Mouse (Mus musculus): ENCODE data around the gene Kcnc1. TPM values are rescaled to one million over a fixed set of nuclear protein-coding genes. Genes with fewer than 3 reads are reported as not detected.

The Kcnc1 gene
- total and polyA plus RNA-seq, 3 experiments = 0.08 to 0.14 TPM; not detected in 1

GRCm38 (mm10) chr7:46403616-46404485 is 7.6 kb downstream of the Kcnc1 start:
- DNase-seq (ENCODE audit: extremely low read depth) = no peak
- Histone ChIP-seq H3K4me3 (replicated peaks in 1 of 3; ENCODE audit: low read depth in 2 of 3, low read length in 2 of 3, poor library complexity in 1 of 3) (no peak overlapping the region), H3K9ac (ENCODE audit: insufficient read depth, low read depth) (no peak overlapping the region), H3K79me2 (replicated peaks; ENCODE audit: control insufficient read depth, extremely low read depth, insufficient read depth, poor library complexity, severe bottlenecking) (no peaks in the 10 kb centered on the region), H3K4me1 (ENCODE audit: control insufficient read depth in 1 of 2, insufficient read depth in 2 of 2) (peaks cover 17 to 54% of the 10 kb centered on the region in 2 experiments), H3K27me3 (replicated peaks) (no peaks in the 10 kb centered on the region), H3K9me3 (replicated peaks; ENCODE audit: low read length) (no peaks in the 10 kb centered on the region), H3K36me3 (replicated peaks in 1 of 2; ENCODE audit: control insufficient read depth in 1 of 2, insufficient read depth in 1 of 2, low read length in 1 of 2) (no peaks in the 10 kb centered on the region), H3K27ac (ENCODE audit: insufficient read depth, low read depth) (no peak overlapping the region), H3K4me2 (ENCODE audit: insufficient read depth, low read depth, poor library complexity, severe bottlenecking) (no peak overlapping the region)
- in situ Hi-C loops (cut with MboI; ENCODE audit: low pct_ligation_motif_present, low pct_unique_long_range_greater_than_20kb, low sequenced_read_pairs) = loop anchor here (10.0 kb wide), 1 partner anchor 141 kb away; no protein-coding TSS in a partner anchor
- no peak for TF ChIP-seq MEF2A (IDR thresholded peaks at IDR 0.05; ENCODE audit: borderline replicate concordance, low read depth, low read length)
- no peak for TF ChIP-seq NELFE (IDR thresholded peaks at IDR 0.05; ENCODE audit: low read depth, low read length)
- no peak for TF ChIP-seq ZMIZ1 (IDR thresholded peaks at IDR 0.05; ENCODE audit: low read depth, low read length)
- no peak for TF ChIP-seq EP300 (IDR thresholded peaks at IDR 0.05; ENCODE audit: low read length)
- TF ChIP-seq KAT2A (IDR thresholded peaks at IDR 0.05; ENCODE audit: insufficient replicate concordance, low read length) = no peak
- TF ChIP-seq MAZ (IDR thresholded peaks at IDR 0.05; ENCODE audit: low read depth, low read length) = no peak
- TF ChIP-seq TBP (conservative IDR thresholded peaks at IDR 0.05; ENCODE audit: low read depth, low read length) = no peak
- no peak for TF ChIP-seq UBTF (IDR thresholded peaks at IDR 0.05; ENCODE audit: low read depth, low read length)
- dilution Hi-C loops (cut with MboI; ENCODE audit: extremely low pct_ligation_motif_present, extremely low pct_unique_long_range_greater_than_20kb, low sequenced_read_pairs) = no loop called here

GRCm38 (mm10) chr7:46404756-46405155 is 8.5 kb downstream of the Kcnc1 start:
- Histone ChIP-seq H3K36me3 (replicated peaks in 1 of 2; ENCODE audit: control insufficient read depth in 1 of 2, insufficient read depth in 1 of 2, low read length in 1 of 2) (no peaks in the 10 kb centered on the region), H3K27ac (ENCODE audit: insufficient read depth, low read depth) (no peak overlapping the region), H3K27me3 (replicated peaks) (no peaks in the 10 kb centered on the region), H3K9me3 (replicated peaks; ENCODE audit: low read length) (no peaks in the 10 kb centered on the region), H3K4me2 (ENCODE audit: insufficient read depth, low read depth, poor library complexity, severe bottlenecking) (no peak overlapping the region), H3K79me2 (replicated peaks; ENCODE audit: control insufficient read depth, extremely low read depth, insufficient read depth, poor library complexity, severe bottlenecking) (no peaks in the 10 kb centered on the region), H3K4me3 (replicated peaks in 1 of 3; ENCODE audit: low read depth in 2 of 3, low read length in 2 of 3, poor library complexity in 1 of 3) (no peak overlapping the region), H3K4me1 (ENCODE audit: control insufficient read depth in 1 of 2, insufficient read depth in 2 of 2) (peaks cover 22 to 59% of the 10 kb centered on the region in 2 experiments), H3K9ac (ENCODE audit: insufficient read depth, low read depth) (no peak overlapping the region)
- no peak for DNase-seq (ENCODE audit: extremely low read depth)
- dilution Hi-C loops (cut with MboI; ENCODE audit: extremely low pct_ligation_motif_present, extremely low pct_unique_long_range_greater_than_20kb, low sequenced_read_pairs) (no loop called here), in situ Hi-C loops (cut with MboI; ENCODE audit: low pct_ligation_motif_present, low pct_unique_long_range_greater_than_20kb, low sequenced_read_pairs) (loop anchor here (10.0 kb wide), 1 partner anchor 140 kb away; no protein-coding TSS in a partner anchor)
- TF ChIP-seq PAX5 (IDR thresholded peaks at IDR 0.05; ENCODE audit: low read length) (no peak), CHD2 (IDR thresholded peaks at IDR 0.05; ENCODE audit: low read length) (no peak), UBTF (IDR thresholded peaks at IDR 0.05; ENCODE audit: low read depth, low read length) (no peak), USF2 (conservative IDR thresholded peaks at IDR 0.05; ENCODE audit: low read depth, low read length) (no peak), RAD21 (IDR thresholded peaks at IDR 0.05; ENCODE audit: low read depth, low read length) (no peak), JUN (IDR thresholded peaks at IDR 0.05; ENCODE audit: insufficient read depth, low read depth, low read length) (no peak), ELF1 (IDR thresholded peaks at IDR 0.05; ENCODE audit: low read depth, low read length) (no peak), ZC3H11A (IDR thresholded peaks at IDR 0.05; ENCODE audit: low read depth, low read length) (no peak), USF1 (IDR thresholded peaks at IDR 0.05; ENCODE audit: low read depth, low read length) (no peak), RCOR1 (conservative IDR thresholded peaks at IDR 0.05; ENCODE audit: low read depth, low read length) (no peak), JUND (conservative IDR thresholded peaks at IDR 0.05; ENCODE audit: low read depth, low read length) (no peak), MAX (IDR thresholded peaks at IDR 0.05; ENCODE audit: low read length) (no peak), NELFE (IDR thresholded peaks at IDR 0.05; ENCODE audit: low read depth, low read length) (no peak), MXI1 (IDR thresholded peaks at IDR 0.05; ENCODE audit: low read depth, low read length) (no peak), KAT2A (IDR thresholded peaks at IDR 0.05; ENCODE audit: insufficient replicate concordance, low read length) (no peak), SIN3A (IDR thresholded peaks at IDR 0.05; ENCODE audit: low read length) (no peak), CTCF (conservative IDR thresholded peaks at IDR 0.05 in 1 of 2, IDR thresholded peaks at IDR 0.05 in 1 of 2; ENCODE audit: low read depth in 2 of 2, low read length in 2 of 2) (no peak), BHLHE40 (IDR thresholded peaks at IDR 0.05; ENCODE audit: low read depth, low read length) (no peak)

Data from CH12.LX (cell line).